Mouse (Mus musculus): ENCODE measurements around the gene Arhgap29.

The Arhgap29 gene

DNA sequence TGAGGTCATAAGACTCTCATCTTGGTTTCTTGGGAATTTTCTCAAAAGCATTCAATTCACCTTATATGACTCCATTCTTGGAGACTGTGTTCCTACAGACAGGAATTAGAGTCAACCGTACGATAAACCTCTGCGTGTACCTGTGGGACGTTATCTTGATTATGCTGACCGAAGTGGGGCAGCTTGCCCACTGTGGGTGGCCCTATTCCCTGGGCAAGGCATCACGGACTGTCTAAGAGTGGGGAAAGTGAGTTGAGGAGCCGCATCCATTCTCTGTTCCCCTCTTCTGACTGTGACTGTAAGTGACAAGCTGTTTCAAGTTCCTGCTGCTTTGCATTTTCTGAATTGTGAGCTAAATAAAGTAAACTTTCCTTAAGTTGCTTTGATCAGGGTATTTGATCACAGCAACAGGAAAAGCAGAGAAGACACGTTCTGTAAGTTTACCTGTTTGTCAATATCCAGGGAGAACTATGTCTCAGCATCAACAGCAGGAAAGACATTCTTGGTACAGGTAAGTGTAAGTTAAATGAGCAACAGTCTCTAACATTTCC lies at the start of gene Arhgap29:
Gene Arhgap29 (plus strand): TSS at position 501 of the 551 bp plus-strand sequence.
- no peak for DNase-seq

DNA sequence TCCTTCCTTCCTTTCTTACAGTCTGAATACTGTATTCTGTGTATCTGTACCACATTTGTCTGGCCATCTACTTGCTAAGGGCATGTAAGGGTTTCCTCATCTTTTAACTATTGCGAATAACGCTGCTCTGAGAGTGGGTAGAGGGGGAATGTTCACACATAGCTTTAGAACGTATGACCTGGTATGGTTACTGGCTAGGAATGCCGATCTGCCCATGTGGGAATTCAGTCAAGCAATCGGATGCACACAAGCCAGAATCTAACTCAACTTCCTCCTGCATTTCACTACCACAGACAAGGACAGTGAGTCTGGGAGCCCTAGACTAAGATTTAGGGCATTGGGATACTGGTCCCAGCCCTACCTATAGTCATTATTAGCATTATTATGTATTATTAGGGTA lies 49.6 kb upstream of the Arhgap29 start:
- DNase-seq, result no peak

DNA sequence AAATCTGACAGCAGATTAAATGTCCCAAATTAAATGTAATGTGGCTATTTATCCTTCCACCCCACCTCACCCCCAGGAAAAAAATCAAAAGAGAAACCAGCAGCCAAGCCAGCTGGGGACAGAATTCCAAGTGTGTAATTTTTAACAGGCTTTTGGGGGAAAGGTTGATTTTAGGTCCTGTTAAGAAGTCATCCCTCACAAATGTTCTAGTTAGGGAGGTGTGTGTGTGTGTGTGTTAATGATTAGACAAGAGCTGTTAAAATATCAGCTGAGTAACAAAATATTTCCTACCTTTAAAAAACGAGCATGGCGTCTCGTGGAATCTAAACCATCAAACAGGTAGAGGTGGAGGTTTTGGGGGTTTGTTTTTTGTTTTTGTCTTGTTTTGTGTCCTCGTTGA lies 49.1 kb upstream of the Arhgap29 start:
- no peak for DNase-seq

DNA sequence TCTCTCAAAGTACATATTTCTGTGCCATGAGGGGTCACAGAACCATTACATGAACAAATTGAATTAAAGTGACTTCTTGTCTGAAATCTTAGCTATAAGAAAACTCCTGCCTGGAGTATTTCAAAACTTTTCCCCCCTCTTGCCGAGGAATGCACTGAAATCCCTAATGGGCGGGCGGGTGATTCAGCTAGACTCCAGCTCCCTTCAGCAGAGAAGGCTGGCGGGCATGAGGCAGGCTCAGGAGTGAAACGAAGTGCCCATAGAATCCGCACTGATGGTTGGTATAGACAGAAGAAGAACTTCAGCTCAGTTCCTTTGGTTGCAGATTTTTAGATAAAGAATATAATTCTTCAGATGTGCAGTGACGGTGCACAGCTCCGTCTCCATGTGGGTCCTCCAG lies 48.6 kb upstream of the Arhgap29 start:
- DNase-seq, result no peak

DNA sequence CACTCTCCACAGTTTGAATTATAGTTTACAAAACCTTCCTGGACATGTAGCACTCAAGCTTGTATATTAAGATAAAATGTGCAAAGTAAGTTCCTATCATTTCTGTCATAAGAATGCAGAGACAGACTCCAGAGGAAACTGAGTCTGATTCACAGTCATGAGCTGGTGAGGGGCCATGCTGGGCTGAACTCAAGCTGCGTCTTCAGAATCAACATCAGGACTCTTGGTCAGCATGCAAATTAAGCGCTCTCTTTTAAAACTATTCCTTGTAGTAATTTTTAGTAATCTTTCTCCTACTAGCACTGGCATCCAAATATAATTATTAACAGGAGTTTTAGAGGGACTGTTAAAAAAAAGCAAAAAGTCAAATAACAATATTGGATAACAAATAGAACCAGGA lies 47.9 kb upstream of the Arhgap29 start:
- DNase-seq, result no peak

- DNase-seq, result no peak
Observed at GRCm38 (mm10) chr3:121906623-121907022, 45.7 kb upstream of the Arhgap29 start.

GRCm38 (mm10) chr3:121909155-121909554 lies 43.2 kb upstream of the Arhgap29 start:
- DNase-seq, result no peak

DNA sequence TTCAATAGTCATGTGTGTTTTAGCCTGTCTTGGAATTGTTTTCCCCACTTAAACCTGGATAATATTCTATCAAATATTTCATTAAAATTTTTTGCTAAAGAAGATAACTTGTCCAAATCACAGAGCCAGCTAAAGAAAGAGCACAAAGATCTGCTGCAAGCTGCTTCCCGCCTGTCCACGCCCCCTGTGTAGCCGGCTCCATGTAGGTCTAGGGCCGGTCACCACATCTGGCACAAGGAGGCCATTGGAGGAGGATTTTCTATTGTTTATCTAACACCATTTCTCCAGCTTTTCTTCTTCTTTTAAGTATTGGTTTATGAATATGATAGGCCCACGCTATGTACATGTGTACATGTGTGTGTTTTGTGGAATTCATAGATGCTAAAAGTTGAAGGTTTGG lies 38.9 kb upstream of the Arhgap29 start:
- DNase-seq, result no peak

- no peak for DNase-seq
Observed at GRCm38 (mm10) chr3:121914459-121915185, 37.7 kb upstream of the Arhgap29 start.

GRCm38 (mm10) chr3:121915191-121915590 lies 37.1 kb upstream of the Arhgap29 start:
- DNase-seq, result no peak

DNA sequence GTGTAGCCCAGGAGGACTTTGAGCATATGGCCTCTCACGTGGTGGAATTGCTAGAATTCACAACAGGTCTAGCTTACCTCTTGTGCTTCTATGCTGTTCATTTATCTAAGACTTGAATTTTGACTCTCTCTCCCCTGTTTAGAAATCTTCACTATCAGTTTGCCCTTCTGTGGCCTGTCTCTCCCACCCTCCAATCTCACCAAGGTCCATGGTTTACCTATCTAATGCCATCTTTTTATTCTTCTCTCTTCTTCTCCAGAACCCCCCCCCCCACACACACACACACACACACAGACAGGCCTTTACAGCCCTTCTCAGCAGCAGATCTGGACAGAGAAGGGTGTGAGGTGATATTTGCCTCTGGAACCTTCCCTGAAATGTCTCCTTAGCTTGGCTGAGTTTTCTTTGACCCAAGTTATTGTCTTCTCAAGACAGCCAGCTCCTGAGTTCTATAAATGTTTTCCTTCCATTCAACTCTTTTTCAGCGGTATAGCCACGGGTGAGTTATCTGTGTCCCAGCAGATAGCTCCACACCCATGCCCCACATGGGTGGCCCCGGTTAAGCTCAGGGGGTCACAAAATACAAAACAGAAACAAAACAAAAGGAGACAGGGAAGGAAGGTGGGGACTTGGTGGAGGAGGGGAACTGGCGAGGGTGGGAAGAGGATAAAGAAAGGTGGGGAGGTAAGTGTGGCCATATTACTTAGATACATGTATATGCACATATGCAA lies 35.4 kb upstream of the Arhgap29 start:
- no peak for DNase-seq

DNA sequence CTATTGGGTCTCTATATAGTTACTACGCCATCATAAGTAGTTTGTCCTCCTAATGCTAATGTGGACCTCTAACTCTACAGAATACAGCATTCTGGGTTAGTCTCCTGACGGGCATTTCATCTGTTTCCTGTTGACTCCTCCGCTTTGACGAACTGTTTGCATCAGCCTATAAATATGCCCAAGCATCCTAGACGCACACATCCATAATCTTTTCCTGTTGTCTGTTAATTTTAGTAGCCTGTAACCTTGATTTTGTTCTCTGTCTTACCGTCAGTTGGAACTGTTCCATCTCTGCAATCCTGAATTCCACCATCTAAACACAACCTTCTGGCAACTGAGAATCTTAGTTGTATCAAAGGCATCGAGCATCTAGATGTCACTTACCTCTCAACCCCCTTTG lies 34.7 kb upstream of the Arhgap29 start:
- DNase-seq, result no peak

DNA sequence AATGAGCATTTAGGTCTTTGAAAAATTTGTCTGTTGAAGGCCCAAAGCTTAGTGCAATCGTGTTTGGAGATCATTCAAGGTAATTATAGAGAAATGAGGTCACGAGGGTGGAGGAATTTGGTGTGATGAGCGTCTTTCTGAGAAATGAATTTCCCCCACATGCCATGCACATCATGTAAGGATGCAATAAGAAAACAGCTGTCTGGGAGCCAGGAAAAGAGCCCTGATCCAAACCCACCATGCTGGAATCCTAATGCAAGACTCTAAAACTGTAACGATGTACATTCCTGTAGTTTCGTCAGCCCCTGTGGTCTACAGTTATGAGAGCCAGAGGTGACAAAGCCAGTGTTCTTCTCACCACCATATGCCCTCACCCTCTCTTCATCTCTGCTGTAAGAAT lies 32.4 kb upstream of the Arhgap29 start:
- no peak for DNase-seq

GRCm38 (mm10) chr3:121920769-121921168 lies 31.6 kb upstream of the Arhgap29 start:
- no peak for DNase-seq

- no peak for DNase-seq
Observed at GRCm38 (mm10) chr3:121924768-121925486, 27.4 kb upstream of the Arhgap29 start.

- DNase-seq, result no peak
Observed at GRCm38 (mm10) chr3:121927601-121928000, 24.7 kb upstream of the Arhgap29 start.

GRCm38 (mm10) chr3:121932815-121933214 lies 19.5 kb upstream of the Arhgap29 start:
- no peak for DNase-seq

DNA sequence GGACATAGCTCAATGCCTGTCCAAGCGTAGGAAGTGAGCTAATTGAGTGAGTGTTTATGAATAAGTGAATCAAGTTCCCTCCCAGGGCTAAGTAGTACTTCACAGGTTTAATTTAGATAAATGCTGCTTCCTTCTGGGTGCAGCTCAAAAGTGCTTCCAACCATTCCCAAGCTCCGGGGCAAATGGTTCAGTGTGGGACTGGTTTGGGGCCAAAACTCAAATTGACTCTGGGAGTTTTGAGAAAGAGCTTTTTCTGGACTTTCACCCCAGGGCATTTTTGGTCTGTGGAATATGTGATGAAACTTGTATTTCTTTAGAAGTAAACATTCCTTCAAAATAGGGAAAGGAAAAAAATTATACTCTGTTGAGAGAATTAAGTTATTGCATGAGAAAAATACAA lies 16.1 kb upstream of the Arhgap29 start:
- DNase-seq, result no peak

DNA sequence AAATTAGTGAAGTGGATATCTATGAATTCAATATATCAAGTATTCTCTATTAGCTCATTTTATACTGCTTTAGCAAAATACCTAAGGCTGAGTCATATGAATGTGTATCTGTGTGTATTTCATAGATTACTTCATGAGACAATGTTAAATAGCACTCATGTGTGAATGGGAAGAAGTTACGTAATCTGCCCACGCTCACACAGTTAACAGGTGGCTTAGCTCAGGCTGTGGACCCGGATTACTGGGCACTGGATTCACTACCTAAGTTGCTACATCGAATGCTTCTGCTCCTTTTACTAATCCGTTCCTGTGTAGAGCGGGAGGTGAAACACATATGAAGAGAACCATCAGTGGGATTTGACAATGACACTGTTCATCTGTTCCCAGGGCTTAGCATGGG lies 15.3 kb upstream of the Arhgap29 start:
- DNase-seq, result no peak

DNA sequence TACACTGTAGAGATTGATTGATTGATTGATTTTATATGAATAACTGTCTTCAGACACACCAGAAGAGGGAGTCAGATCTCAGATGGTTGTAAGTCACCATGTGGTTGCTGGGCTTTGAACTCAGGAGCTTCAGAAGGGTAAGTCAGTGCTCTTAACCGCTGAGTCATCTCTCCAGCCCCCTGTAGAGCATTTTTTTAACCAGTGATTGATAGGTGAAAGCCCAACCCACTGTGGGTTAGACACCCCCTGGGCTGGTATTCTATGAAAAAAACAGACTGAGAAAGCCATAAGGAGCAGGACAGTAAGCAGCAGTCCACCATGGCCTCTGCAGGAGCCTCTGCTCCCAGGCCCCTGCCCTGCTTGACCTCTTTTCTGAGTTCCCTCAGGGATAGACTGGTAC lies 12.7 kb upstream of the Arhgap29 start:
- no peak for DNase-seq

GRCm38 (mm10) chr3:121940094-121940889 lies 12.0 kb upstream of the Arhgap29 start:
- no peak for DNase-seq

- DNase-seq, result no peak
Observed at GRCm38 (mm10) chr3:121941204-121941745, 11.1 kb upstream of the Arhgap29 start.
